Mouse (Mus musculus) retina, postnatal 7 days (tissue): ENCODE data around the gene Orai1.
"Not testable (repeated sequence)": the region's sequence is repeated elsewhere in the genome, so short reads cannot be mapped to it uniquely, and the experiment has no call there.

ENCODE experiments used
- DNase-seq: peaks from one replicate; pipeline ENCODE4 v3.0.0-alpha.2; 2012; ENCODE audit warnings: low read depth, low spot score

The Orai1 gene

GRCm38 (mm10) chr5:123031312-123031711 is 16.4 kb downstream of the Orai1 start:
- no peak for DNase-seq

GRCm38 (mm10) chr5:123033646-123034160 is 18.8 kb downstream of the Orai1 start:
- DNase-seq = peak; percentile 73

GRCm38 (mm10) chr5:123035089-123035488 is 20.2 kb downstream of the Orai1 start:
- DNase-seq = no peak

GRCm38 (mm10) chr5:123035564-123035963 is 20.7 kb downstream of the Orai1 start:
- no peak for DNase-seq

- DNase-seq = no peak
Observed at GRCm38 (mm10) chr5:123038115-123038514, 23.2 kb downstream of the Orai1 start.

GRCm38 (mm10) chr5:123039120-123039752 is 24.4 kb downstream of the Orai1 start:
- no peak for DNase-seq

- DNase-seq = no peak
Observed at GRCm38 (mm10) chr5:123040796-123041195, 25.9 kb downstream of the Orai1 start.

- no peak for DNase-seq
Observed at GRCm38 (mm10) chr5:123043856-123044255, 29.0 kb downstream of the Orai1 start.

GRCm38 (mm10) chr5:123045561-123046295 is 30.9 kb downstream of the Orai1 start:
- DNase-seq = peak; percentile 46

GRCm38 (mm10) chr5:123046916-123047315 is 32.0 kb downstream of the Orai1 start, which contains the start of gene Morn3:
Gene Morn3, minus strand, starts transcription at chr5:123047016.
- no peak for DNase-seq

- no peak for DNase-seq
Observed at GRCm38 (mm10) chr5:123049271-123049670, 34.4 kb downstream of the Orai1 start.

- no peak for DNase-seq
Observed at GRCm38 (mm10) chr5:123050918-123051317, 36.0 kb downstream of the Orai1 start.

- DNase-seq = no peak
Observed at GRCm38 (mm10) chr5:123051736-123052135, 36.9 kb downstream of the Orai1 start.

GRCm38 (mm10) chr5:123057366-123058250 is 42.7 kb downstream of the Orai1 start:
- DNase-seq = peak; percentile 100

GRCm38 (mm10) chr5:123058251-123059102 is 43.6 kb downstream of the Orai1 start:
- no peak for DNase-seq

GRCm38 (mm10) chr5:123059757-123060520 is 45.1 kb downstream of the Orai1 start:
- DNase-seq = no peak

- no peak for DNase-seq
Observed at GRCm38 (mm10) chr5:123060706-123061401, 46.0 kb downstream of the Orai1 start.

GRCm38 (mm10) chr5:123061402-123061749 is 46.5 kb downstream of the Orai1 start:
- DNase-seq = not testable (repeated sequence)

GRCm38 (mm10) chr5:123063141-123063540 is 48.3 kb downstream of the Orai1 start:
- DNase-seq = no peak

- peak; percentile 61 for DNase-seq
Observed at GRCm38 (mm10) chr5:123064207-123064606, 49.3 kb downstream of the Orai1 start.
